Mouse (Mus musculus) embryonic facial prominence, embryonic 15.5 days (tissue): ENCODE results near the gene Sult6b2. TPM values are rescaled to one million over a fixed set of nuclear protein-coding genes. Genes with fewer than 3 reads are reported as not detected.

Source experiments
- ATAC-seq: fragments of 200-750 bp; cut with Nextera tagmentation; 2 replicates; pipeline ENCODE4 v1.8.0; 2017; ENCODE audit warnings: low read depth, moderate TSS enrichment; ENCODE audit not compliant: insufficient number of reproducible peaks, low FRiP score, low TSS enrichment
- H3K27ac ChIP-seq: fragments of 300-500 bp; sonication (generic); replicated peaks from 2 replicates; pipeline ENCODE4 v1.5.1; 2015; ENCODE audit warnings: mild to moderate bottlenecking, inconsistent platforms
- H3K27me3 ChIP-seq: fragments of 300-500 bp; sonication (generic); 2 replicates; pipeline ENCODE4 v1.6.1; 2015; ENCODE audit warnings: inconsistent platforms
- H3K36me3 ChIP-seq: fragments of 300-500 bp; sonication (generic); 2 replicates; pipeline ENCODE4 v1.6.1; 2015; ENCODE audit warnings: mild to moderate bottlenecking, inconsistent platforms
- H3K4me1 ChIP-seq: fragments of 300-500 bp; sonication (generic); 2 replicates; pipeline ENCODE4 v1.6.1; 2015; ENCODE audit warnings: inconsistent platforms
- H3K4me2 ChIP-seq: fragments of 300-500 bp; sonication (generic); replicated peaks from 2 replicates; pipeline ENCODE4 v1.6.1; 2015; ENCODE audit warnings: mild to moderate bottlenecking, inconsistent platforms
- H3K4me3 ChIP-seq: fragments of 300-500 bp; sonication (generic); replicated peaks from 2 replicates; pipeline ENCODE4 v1.5.1; 2015; ENCODE audit warnings: mild to moderate bottlenecking, inconsistent platforms
- H3K9ac ChIP-seq: fragments of 300-500 bp; sonication (generic); 2 replicates; pipeline ENCODE4 v1.6.1; 2015; ENCODE audit warnings: inconsistent platforms
- H3K9me3 ChIP-seq: fragments of 300-500 bp; sonication (generic); replicated peaks from 2 replicates; pipeline ENCODE4 v1.6.1; 2016; ENCODE audit warnings: inconsistent platforms
- WGBS: fragments of 180-500 bp; shearing (Covaris S2); methylation state at CpG from one replicate; pipeline ENCODE4 v1.1.7; 2015; 5-methylcytosine and 5-hydroxymethylcytosine counted together
- polyA plus RNA-seq: library from polyadenylated mRNA; unstranded; fragments of >200 nt; fragmentation: Nextera tagmentation; extraction: Ambion mirVana; gene quantifications from 2 replicates; pipeline ENCODE4 v1.2.1, GENCODE M21; 2015

Sult6b2 gene
- polyA plus RNA-seq, 1 experiment from 2014 or later: not detected

GRCm38 (mm10) chr6:142793468-142793867 lies 10.8 kb downstream of the Sult6b2 start:
- 67% methylated on average over 7 of the region's 7 CpGs for WGBS
- Histone ChIP-seq H3K4me3 (no peak overlapping the region), H3K36me3 (no peaks in the 10 kb centered on the region), H3K27me3 (no peaks in the 10 kb centered on the region), H3K4me2 (no peak overlapping the region), H3K4me1 (peaks cover 4% of the 10 kb centered on the region; the same call in 1 of the 2 replicates), H3K9ac (no peak overlapping the region), H3K27ac (no peak overlapping the region), H3K9me3 (no peaks in the 10 kb centered on the region)
- ATAC-seq: no peak

- 45% methylated on average over 13 of the region's 13 CpGs for WGBS
- Histone ChIP-seq H3K9ac (no peak overlapping the region), H3K27me3 (no peaks in the 10 kb centered on the region), H3K4me1 (peaks cover 4% of the 10 kb centered on the region; the same call in 1 of the 2 replicates), H3K27ac (no peak overlapping the region), H3K4me2 (no peak overlapping the region), H3K4me3 (no peak overlapping the region), H3K36me3 (no peaks in the 10 kb centered on the region), H3K9me3 (no peaks in the 10 kb centered on the region)
- no peak for ATAC-seq
These were observed 11.9 kb downstream of the Sult6b2 start for GRCm38 (mm10) chr6:142792241-142792968.

- ATAC-seq: no peak
- H3K4me3 ChIP-seq: no peak overlapping the region
- no peaks in the 10 kb centered on the region for H3K9me3 ChIP-seq
- H3K27ac ChIP-seq: no peak overlapping the region
- H3K4me1 ChIP-seq: peaks cover 4% of the 10 kb centered on the region; the same call in 1 of the 2 replicates
- H3K4me2 ChIP-seq: no peak overlapping the region
- WGBS: 89% methylated on average over 10 of the region's 10 CpGs
- H3K27me3 ChIP-seq: no peaks in the 10 kb centered on the region
- H3K36me3 ChIP-seq: no peaks in the 10 kb centered on the region
- H3K9ac ChIP-seq: no peak overlapping the region
These were observed 14.6 kb downstream of the Sult6b2 start for GRCm38 (mm10) chr6:142789736-142790135.

GRCm38 (mm10) chr6:142788042-142788987 lies 16.0 kb downstream of the Sult6b2 start:
- Histone ChIP-seq H3K27me3 (no peaks in the 10 kb centered on the region), H3K4me2 (no peak overlapping the region), H3K9ac (no peak overlapping the region), H3K4me3 (no peak overlapping the region), H3K9me3 (no peaks in the 10 kb centered on the region), H3K27ac (no peak overlapping the region), H3K36me3 (no peaks in the 10 kb centered on the region), H3K4me1 (peaks cover 4% of the 10 kb centered on the region; the same call in 1 of the 2 replicates)
- ATAC-seq: no peak
- 55% methylated on average over 18 of the region's 18 CpGs for WGBS

GRCm38 (mm10) chr6:142786106-142786505 lies 18.2 kb downstream of the Sult6b2 start:
- 82% methylated on average over 21 of the region's 21 CpGs for WGBS
- ATAC-seq: no peak

GRCm38 (mm10) chr6:142785343-142785742 lies 19.0 kb downstream of the Sult6b2 start:
- Histone ChIP-seq H3K9me3 (no peaks in the 10 kb centered on the region), H3K4me2 (no peak overlapping the region), H3K27me3 (no peaks in the 10 kb centered on the region), H3K36me3 (no peaks in the 10 kb centered on the region), H3K27ac (no peak overlapping the region), H3K4me1 (no peaks in the 10 kb centered on the region), H3K9ac (no peak overlapping the region), H3K4me3 (no peak overlapping the region)
- 27% methylated on average over 4 of the region's 4 CpGs for WGBS
- ATAC-seq: no peak

More at GRCm38 (mm10) chr6:142786106-142786505, 18.2 kb downstream of the Sult6b2 start:
- no peaks in the 10 kb centered on the region for H3K27me3 ChIP-seq
- no peak overlapping the region for H3K9ac ChIP-seq
- H3K4me1 ChIP-seq: no peaks in the 10 kb centered on the region
- no peak overlapping the region for H3K4me3 ChIP-seq
- no peak overlapping the region for H3K27ac ChIP-seq
- no peaks in the 10 kb centered on the region for H3K36me3 ChIP-seq
- H3K4me2 ChIP-seq: no peak overlapping the region
- H3K9me3 ChIP-seq: no peaks in the 10 kb centered on the region

GRCm38 (mm10) chr6:142781286-142781685 lies 23.0 kb downstream of the Sult6b2 start:
- WGBS: 69% methylated on average over 7 of the region's 7 CpGs
- H3K36me3 ChIP-seq: no peaks in the 10 kb centered on the region

GRCm38 (mm10) chr6:142780574-142781033 lies 23.7 kb downstream of the Sult6b2 start:
- peaks cover 2% of the 10 kb centered on the region; the same call in 1 of the 2 replicates for H3K36me3 ChIP-seq
- no peaks in the 10 kb centered on the region for H3K27me3 ChIP-seq
- H3K4me2 ChIP-seq: no peak overlapping the region
- ATAC-seq: no peak
- H3K4me3 ChIP-seq: no peak overlapping the region
- no peak overlapping the region for H3K9ac ChIP-seq
- no peaks in the 10 kb centered on the region for H3K9me3 ChIP-seq
- H3K27ac ChIP-seq: no peak overlapping the region
- H3K4me1 ChIP-seq: no peaks in the 10 kb centered on the region
- 79% methylated on average over 4 of the region's 4 CpGs for WGBS

More at GRCm38 (mm10) chr6:142781286-142781685, 23.0 kb downstream of the Sult6b2 start:
- Histone ChIP-seq H3K9ac (no peak overlapping the region), H3K27ac (no peak overlapping the region), H3K4me2 (no peak overlapping the region), H3K9me3 (no peaks in the 10 kb centered on the region), H3K4me3 (no peak overlapping the region), H3K4me1 (no peaks in the 10 kb centered on the region), H3K27me3 (no peaks in the 10 kb centered on the region)
- no peak for ATAC-seq

- no peak overlapping the region for H3K4me3 ChIP-seq
- H3K4me2 ChIP-seq: no peak overlapping the region
- no peak for ATAC-seq
- H3K27ac ChIP-seq: no peak overlapping the region
- H3K27me3 ChIP-seq: no peaks in the 10 kb centered on the region
- H3K36me3 ChIP-seq: peaks cover 7% of the 10 kb centered on the region; the same call in 1 of the 2 replicates
- H3K9me3 ChIP-seq: no peaks in the 10 kb centered on the region
- 68% methylated on average over 14 of the region's 14 CpGs for WGBS
- no peak overlapping the region for H3K9ac ChIP-seq
- H3K4me1 ChIP-seq: no peaks in the 10 kb centered on the region
These were observed 24.3 kb downstream of the Sult6b2 start for GRCm38 (mm10) chr6:142779812-142780573.

- Histone ChIP-seq H3K27me3 (no peaks in the 10 kb centered on the region), H3K9me3 (no peaks in the 10 kb centered on the region), H3K9ac (no peak overlapping the region), H3K4me3 (no peak overlapping the region), H3K27ac (no peak overlapping the region), H3K4me1 (no peaks in the 10 kb centered on the region), H3K36me3 (peaks cover 12% of the 10 kb centered on the region), H3K4me2 (no peak overlapping the region)
- ATAC-seq: 0 out of 2 replicates have a peak, but pooled peaks have one; percentile 6
- WGBS: 52% methylated on average over 11 of the region's 11 CpGs
These were observed 25.1 kb downstream of the Sult6b2 start for GRCm38 (mm10) chr6:142779045-142779811.
